Mouse (Mus musculus) heart, adult 8-10 months (tissue): ENCODE measurements around the gene Rnf4. TPM values are rescaled to one million over a fixed set of nuclear protein-coding genes. Genes with fewer than 3 reads are reported as not detected.
A peak's percentile ranks its signal among the peaks of the same experiment; 100 is the strongest.

Experiments used
- DNase-seq: peaks from one replicate; pipeline ENCODE4 v3.0.0; 2022; ENCODE audit warnings: low spot score
- total RNA-seq, 4 experiments: library from RNA; stranded (reverse); gene quantifications; 2 replicates each; pipeline ENCODE4 v1.2.4; 2022

The Rnf4 gene
- total RNA-seq: 10 to 100 TPM; 25.3 to 35.7 (median 30.4) TPM

GRCm38 (mm10) chr5:34336097-34336774, at the start of gene Rnf4:
Rnf4 (plus strand) TSS chr5:34336289.
- DNase-seq: peak; percentile 99

GRCm38 (mm10) chr5:34286516-34286915, 49.6 kb upstream of the Rnf4 start:
- DNase-seq: no peak

- DNase-seq: no peak
Measured at GRCm38 (mm10) chr5:34287001-34287837, 48.9 kb upstream of the Rnf4 start.

GRCm38 (mm10) chr5:34287838-34288145, 48.3 kb upstream of the Rnf4 start:
- no peak for DNase-seq

- no peak for DNase-seq
Measured at GRCm38 (mm10) chr5:34288154-34288716, 47.9 kb upstream of the Rnf4 start, which contains the start of the genes Zfyve28 and Cfap99. Zfyve28 (minus strand) TSS chr5:34288449. Cfap99 (plus strand) TSS chr5:34288600.

- DNase-seq: no peak
Measured at GRCm38 (mm10) chr5:34289286-34289685, 46.8 kb upstream of the Rnf4 start.

- DNase-seq: no peak
Measured at GRCm38 (mm10) chr5:34293363-34293762, 42.7 kb upstream of the Rnf4 start.

GRCm38 (mm10) chr5:34294696-34295095, 41.4 kb upstream of the Rnf4 start:
- DNase-seq: no peak

GRCm38 (mm10) chr5:34295141-34295540, 40.9 kb upstream of the Rnf4 start:
- DNase-seq: no peak

- no peak for DNase-seq
Measured at GRCm38 (mm10) chr5:34298061-34298460, 38.0 kb upstream of the Rnf4 start.

GRCm38 (mm10) chr5:34298937-34299535, 37.1 kb upstream of the Rnf4 start:
- no peak for DNase-seq

- no peak for DNase-seq
Measured at GRCm38 (mm10) chr5:34302377-34302776, 33.7 kb upstream of the Rnf4 start.

GRCm38 (mm10) chr5:34309016-34309415, 27.1 kb upstream of the Rnf4 start:
- no peak for DNase-seq

GRCm38 (mm10) chr5:34319491-34320034, 16.5 kb upstream of the Rnf4 start:
- no peak for DNase-seq

- DNase-seq: no peak
Measured at GRCm38 (mm10) chr5:34321236-34321635, 14.9 kb upstream of the Rnf4 start.

- DNase-seq: no peak
Measured at GRCm38 (mm10) chr5:34325286-34325685, 10.8 kb upstream of the Rnf4 start.

GRCm38 (mm10) chr5:34326249-34326691, 9.8 kb upstream of the Rnf4 start:
- DNase-seq: peak; percentile 3

GRCm38 (mm10) chr5:34326875-34327576, 9.1 kb upstream of the Rnf4 start:
- DNase-seq: no peak

GRCm38 (mm10) chr5:34330136-34330535, 6.0 kb upstream of the Rnf4 start:
- no peak for DNase-seq

GRCm38 (mm10) chr5:34334081-34334480, 2.0 kb upstream of the Rnf4 start:
- DNase-seq: no peak

- no peak for DNase-seq
Measured at GRCm38 (mm10) chr5:34335539-34336096, 471 bp upstream of the Rnf4 start.
